Mouse (Mus musculus): Measurements from ENCODE around the gene Gm20388. TPM values are rescaled to one million over a fixed set of nuclear protein-coding genes. Genes with fewer than 3 reads are reported as not detected.
"Not testable (repeated sequence)": the region's sequence is repeated elsewhere in the genome, so short reads cannot be mapped to it uniquely, and the experiment has no call there.

Gene Gm20388
- polyA plus RNA-seq, 1 experiment from 2014 or later = 47.1 TPM

DNA sequence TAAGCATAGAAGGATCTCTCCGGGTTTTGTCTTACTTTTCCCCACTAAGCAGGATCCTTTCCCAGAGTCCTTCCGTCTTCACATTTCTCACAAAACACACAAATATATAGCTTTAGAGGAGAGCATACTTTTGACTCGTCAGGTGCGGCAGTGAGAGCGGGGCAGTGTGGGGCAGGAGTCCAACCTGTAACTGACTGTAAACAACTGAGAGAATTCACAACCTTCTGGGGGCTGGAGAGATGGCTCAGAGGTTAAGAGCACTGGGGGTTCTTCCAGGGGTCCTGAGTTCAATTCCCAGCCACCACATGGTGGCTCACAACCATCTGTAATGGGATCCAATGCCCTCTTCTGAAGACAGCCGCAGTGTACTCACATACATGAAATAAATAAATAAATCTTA lies 3888.8 kb downstream of the Gm20388 start:
- Histone ChIP-seq H3K36me3 (ENCODE audit: inconsistent target) (no peaks in the 10 kb centered on the region), H3K4me3 (ENCODE audit: inconsistent target) (no peak overlapping the region), H3K79me2 (ENCODE audit: inconsistent target) (no peaks in the 10 kb centered on the region), H3K27ac (no peak overlapping the region)
- 93% methylated on average over 6 of the region's 6 CpGs for WGBS (ENCODE audit: missing documents)

DNA sequence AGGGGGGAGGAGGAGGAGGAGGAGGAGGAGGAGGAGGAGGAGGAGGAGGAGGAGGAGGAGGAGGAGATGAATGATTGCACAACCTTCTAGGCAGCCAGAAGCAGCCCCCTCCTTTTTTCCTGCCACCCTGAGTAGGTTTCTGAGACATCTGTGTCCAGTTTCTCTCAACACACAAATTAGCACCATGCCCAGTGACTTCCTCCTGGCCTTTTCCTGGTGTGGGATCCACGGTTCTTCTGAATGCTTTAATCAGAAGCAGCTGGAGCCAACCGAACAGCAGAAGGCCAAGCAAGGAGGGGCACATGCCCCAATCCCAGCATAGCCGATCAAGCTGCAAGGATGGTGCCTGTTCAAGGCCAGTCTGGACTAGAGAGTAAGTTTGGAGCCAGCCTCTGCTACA lies 3889.2 kb downstream of the Gm20388 start:
- WGBS (ENCODE audit: missing documents) = 57% methylated on average over 3 of the region's 3 CpGs
- Histone ChIP-seq H3K36me3 (ENCODE audit: inconsistent target) (no peaks in the 10 kb centered on the region), H3K79me2 (ENCODE audit: inconsistent target) (no peaks in the 10 kb centered on the region), H3K27ac (no peak overlapping the region), H3K4me3 (ENCODE audit: inconsistent target) (no peak overlapping the region)

DNA sequence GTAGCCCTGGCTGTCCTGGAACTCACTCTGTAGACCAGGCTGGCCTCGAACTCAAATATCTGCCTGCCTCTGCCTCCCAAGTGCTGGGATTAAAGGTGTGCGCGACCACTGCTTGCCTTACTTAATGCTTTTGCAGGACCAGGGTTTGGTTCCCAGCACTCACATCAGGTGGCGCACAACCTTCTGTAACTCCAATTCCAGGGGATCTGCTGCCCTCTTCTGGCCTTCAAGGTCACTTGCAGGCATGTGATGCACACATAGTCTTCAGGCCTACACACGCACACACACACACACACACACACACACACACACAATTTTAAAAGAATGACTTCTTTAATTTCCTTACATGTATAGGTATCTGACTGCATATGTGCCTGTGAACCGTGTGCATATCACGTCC lies 3890.2 kb downstream of the Gm20388 start:
- WGBS (ENCODE audit: missing documents) = 97% methylated on average over 7 of the region's 7 CpGs

DNA sequence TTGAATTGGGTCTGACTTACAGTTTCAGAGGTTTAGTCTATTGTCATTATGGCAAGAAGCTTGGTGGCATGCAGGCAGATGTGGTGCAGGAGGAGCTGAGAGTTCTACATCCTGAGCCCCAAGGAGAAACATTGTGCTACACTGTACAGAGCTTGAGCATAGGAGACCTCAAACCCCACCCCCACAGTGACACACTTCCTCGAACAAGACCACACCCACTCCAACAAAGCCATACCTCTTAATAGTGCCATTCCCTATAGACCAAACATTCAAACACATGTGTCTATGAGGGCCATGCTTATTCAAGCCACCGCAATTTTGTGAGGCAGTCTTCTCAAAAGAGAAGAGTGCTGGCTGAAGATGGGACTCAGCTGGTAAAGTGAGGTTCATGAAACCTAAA lies 3890.9 kb downstream of the Gm20388 start:
- H3K36me3 ChIP-seq (ENCODE audit: inconsistent target) = no peaks in the 10 kb centered on the region
- 100% methylated on average over 2 of the region's 2 CpGs for WGBS (ENCODE audit: missing documents)
- H3K79me2 ChIP-seq (ENCODE audit: inconsistent target) = no peaks in the 10 kb centered on the region
- H3K4me3 ChIP-seq (ENCODE audit: inconsistent target) = no peak overlapping the region
- no peak overlapping the region for H3K27ac ChIP-seq

More for the DNA sequence above, 3890.2 kb downstream of the Gm20388 start:
- no peak overlapping the region for H3K4me3 ChIP-seq (ENCODE audit: inconsistent target)
- no peaks in the 10 kb centered on the region for H3K36me3 ChIP-seq (ENCODE audit: inconsistent target)
- no peaks in the 10 kb centered on the region for H3K79me2 ChIP-seq (ENCODE audit: inconsistent target)
- no peak overlapping the region for H3K27ac ChIP-seq

DNA sequence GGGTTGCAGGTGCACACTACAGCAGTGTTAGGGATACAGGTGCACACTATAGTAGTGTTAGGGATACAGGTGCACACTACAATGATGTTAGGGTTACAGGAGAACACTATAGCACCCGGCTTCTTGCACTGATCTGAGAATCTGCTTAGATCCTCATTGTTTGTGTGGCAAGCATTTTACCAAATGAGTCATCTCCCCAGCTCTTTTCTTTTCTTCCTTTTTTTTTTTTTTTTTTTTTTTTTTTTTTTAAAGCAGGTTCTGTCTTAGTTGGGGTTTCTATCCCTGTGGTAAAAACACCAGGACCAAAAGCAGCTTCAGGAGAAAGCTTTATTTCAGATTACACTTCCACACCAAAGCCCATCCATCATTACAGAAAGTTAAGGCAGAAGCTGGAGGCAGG lies 3893.0 kb downstream of the Gm20388 start:
- Histone ChIP-seq H3K79me2 (ENCODE audit: inconsistent target) (no peaks in the 10 kb centered on the region), H3K36me3 (ENCODE audit: inconsistent target) (no peaks in the 10 kb centered on the region), H3K4me3 (ENCODE audit: inconsistent target) (no peak overlapping the region), H3K27ac (no peak overlapping the region)
- 33% methylated on average over 1 of the region's 1 CpGs for WGBS (ENCODE audit: missing documents)

DNA sequence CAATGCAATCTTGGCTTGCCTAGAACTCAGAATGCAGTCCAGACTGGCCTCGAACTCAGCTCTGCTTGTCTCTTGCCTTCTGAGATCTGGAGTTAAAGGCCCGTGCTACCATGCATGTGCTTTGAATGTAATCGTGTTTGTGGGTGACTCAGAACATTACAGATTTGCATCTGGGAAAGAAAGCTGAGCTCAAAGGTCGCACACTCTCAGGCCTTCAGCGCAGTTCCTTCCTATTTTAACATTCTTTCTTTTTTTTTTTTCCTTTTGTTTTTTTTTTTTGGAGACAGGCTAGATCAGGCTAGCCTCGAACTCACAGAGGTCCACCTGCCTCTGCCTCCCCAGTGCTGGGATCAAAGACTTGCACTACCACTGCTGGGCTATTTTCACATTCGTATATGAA lies 3893.9 kb downstream of the Gm20388 start:
- 76% methylated on average over 6 of the region's 7 CpGs for WGBS (ENCODE audit: missing documents)
- Histone ChIP-seq H3K36me3 (ENCODE audit: inconsistent target) (no peaks in the 10 kb centered on the region), H3K4me3 (ENCODE audit: inconsistent target) (no peak overlapping the region), H3K79me2 (ENCODE audit: inconsistent target) (no peaks in the 10 kb centered on the region), H3K27ac (no peak overlapping the region)

DNA sequence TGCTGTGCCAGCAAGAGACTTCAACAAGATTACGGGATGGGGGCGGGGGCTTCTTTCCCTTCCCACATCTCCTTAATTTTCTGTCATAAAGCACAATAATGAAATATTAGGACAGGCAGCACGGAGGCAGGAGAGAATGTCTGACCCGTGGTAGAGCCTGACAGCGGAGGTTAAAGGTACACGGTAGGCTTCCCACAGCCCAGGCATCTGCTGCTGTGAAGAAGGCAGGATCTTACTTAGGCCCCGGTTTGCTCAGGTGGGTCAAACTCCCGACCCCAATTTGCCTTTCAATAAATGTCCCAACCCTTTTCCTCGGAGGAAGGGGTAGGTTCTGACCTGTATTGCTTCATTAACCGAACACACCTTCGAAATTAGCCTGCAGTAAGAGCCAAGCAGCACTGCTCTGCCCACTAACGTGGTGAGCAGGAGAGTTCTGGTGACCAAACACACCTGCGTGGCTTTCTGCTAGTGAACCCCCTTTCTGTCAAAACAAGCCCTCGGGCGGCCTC lies 3894.6 kb downstream of the Gm20388 start:
- no peaks in the 10 kb centered on the region for H3K36me3 ChIP-seq (ENCODE audit: inconsistent target)
- no peak overlapping the region for H3K27ac ChIP-seq
- WGBS (ENCODE audit: missing documents) = 49% methylated on average over 15 of the region's 15 CpGs
- no peaks in the 10 kb centered on the region for H3K79me2 ChIP-seq (ENCODE audit: inconsistent target)
- H3K4me3 ChIP-seq (ENCODE audit: inconsistent target) = no peak overlapping the region; the same call in 1 of the 2 replicates

DNA sequence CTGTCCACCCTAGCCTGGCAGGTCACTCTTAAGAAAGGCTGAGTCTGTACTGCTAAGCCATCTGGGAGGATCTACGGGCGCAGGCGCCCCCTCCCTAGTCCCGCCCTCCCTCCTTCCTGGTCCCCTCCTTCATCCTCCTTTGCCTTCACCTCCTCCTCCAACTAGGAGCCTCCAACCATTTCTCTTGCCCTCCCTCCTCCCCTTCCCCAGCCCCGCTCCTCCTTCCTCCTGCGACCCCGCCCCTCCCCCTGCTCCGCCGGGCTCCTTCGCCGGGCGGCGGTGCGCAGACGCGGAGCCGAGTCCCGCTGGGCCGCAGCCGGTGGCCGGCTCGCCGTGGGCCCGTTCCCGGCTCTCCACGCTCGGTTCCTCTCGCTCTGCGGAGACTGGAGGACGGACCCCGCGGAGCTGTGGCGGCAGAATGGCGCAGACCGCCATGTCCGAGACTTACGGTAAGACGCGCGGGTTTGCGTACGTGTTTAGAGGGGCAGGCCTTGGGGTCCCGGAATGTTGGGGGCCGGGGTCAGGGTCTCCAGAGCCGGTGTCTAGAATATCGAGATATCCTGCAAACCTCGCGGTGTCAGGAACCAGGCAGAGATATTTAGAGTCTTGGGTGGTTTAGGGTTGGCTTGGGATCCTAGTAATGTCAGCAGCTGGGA lies 3895.2 kb downstream of the Gm20388 start, which contains the start of gene Rab4a:
TSS of gene Rab4a (plus strand) at position 268 of the 656 bp plus-strand sequence.
- H3K27ac ChIP-seq = no peak within 1 kb of the TSS
- 1% methylated on average over 43 of the region's 48 CpGs for WGBS (ENCODE audit: missing documents)

DNA sequence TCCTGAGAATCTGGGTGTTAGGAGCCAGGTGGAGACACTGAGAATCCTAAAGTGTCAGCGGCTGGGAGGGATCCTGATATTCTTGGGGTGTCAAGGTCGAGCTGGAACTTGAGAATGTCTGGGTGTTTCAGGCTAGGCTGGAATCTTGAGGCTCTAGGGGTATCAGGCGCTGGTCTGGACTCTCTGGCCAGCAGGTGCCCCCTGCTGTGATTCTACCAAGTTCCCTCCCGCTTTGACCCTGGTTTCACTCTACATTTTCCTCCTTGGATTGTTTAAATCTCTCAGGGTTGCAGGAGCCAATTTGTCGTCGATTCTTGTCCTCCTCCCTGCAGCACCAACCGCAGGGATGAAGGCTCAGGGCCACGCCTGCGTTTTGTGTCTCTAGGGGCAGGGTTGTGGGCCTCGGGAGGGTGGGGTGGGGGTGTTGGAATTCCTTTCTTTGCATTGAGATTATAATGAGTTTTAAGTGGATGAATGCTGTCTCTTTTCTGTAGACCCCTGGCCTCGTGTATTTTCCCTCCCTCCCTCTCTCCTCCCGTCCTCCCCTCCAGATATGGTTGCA lies 3895.8 kb downstream of the Gm20388 start:
- Histone ChIP-seq H3K4me3 (ENCODE audit: inconsistent target) (peak overlapping the region; percentile 49), H3K36me3 (ENCODE audit: inconsistent target) (no peaks in the 10 kb centered on the region), H3K27ac (no peak overlapping the region), H3K79me2 (ENCODE audit: inconsistent target) (no peaks in the 10 kb centered on the region)
- WGBS (ENCODE audit: missing documents) = 16% methylated on average over 11 of the region's 12 CpGs

More for the DNA sequence above, 3895.2 kb downstream of the Gm20388 start, which contains the start of gene Rab4a:
- Histone ChIP-seq H3K4me3 (ENCODE audit: inconsistent target) (peak within 1 kb of the TSS; percentile 49), H3K79me2 (ENCODE audit: inconsistent target) (no peaks in the 10 kb centered on the region), H3K36me3 (ENCODE audit: inconsistent target) (no peaks in the 10 kb centered on the region)

DNA sequence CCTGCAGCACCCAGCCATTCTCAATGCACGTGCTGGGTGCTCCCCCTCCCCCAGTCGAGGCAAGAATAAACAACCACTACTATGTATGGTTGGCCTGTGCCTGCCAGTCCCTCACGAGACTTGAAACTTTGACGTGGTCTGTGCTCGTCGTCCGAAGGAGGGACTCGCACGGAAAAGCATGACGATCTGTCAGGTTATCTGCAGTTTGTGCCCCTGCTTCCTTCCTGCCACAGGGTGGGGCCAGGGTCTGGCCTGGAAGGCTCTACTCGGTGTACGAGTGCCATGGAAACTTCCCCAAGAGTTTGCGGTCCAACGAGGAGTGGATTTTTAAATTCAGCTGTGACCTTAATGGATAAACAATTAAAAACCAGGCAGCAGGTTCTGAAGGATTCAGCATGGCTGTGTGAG lies 3896.4 kb downstream of the Gm20388 start:
- Histone ChIP-seq H3K36me3 (ENCODE audit: inconsistent target) (no peaks in the 10 kb centered on the region), H3K4me3 (ENCODE audit: inconsistent target) (no peak overlapping the region), H3K27ac (no peak overlapping the region), H3K79me2 (ENCODE audit: inconsistent target) (no peaks in the 10 kb centered on the region)
- WGBS (ENCODE audit: missing documents) = 13% methylated on average over 14 of the region's 14 CpGs

DNA sequence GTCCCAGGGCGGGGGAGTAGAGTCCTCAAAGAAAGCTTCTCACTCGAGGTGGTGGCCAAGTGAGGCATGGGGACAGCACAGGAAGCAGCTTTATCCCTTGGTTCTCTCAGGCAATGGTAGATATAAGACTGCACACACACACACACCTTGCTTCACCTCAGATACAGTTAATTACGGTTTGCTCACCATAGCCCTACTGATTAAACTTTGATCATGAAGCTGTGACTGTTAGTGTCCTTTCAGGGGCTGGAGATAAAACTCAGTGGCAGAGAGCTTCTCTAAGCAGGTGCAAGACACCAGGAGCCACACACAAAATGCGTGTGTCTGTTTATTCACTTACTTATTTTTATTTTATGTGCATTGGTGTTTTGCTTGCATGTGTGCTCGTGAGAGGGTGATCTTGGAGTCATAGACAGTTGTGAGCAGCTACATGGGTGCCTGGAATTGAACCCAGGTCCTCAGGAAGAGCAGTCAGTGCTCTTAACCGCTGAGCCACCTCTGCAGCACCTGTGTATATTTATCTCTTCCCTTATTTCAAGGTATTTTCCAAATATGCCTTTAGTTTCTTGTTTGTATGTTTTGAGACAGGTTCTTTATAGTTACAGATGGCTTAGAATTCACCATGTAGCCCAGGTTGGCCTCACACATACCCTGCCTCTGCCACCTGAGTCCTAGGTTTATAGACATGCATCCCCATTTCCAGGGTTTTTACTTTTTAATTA lies 3897.4 kb downstream of the Gm20388 start:
- Histone ChIP-seq H3K36me3 (ENCODE audit: inconsistent target) (no peaks in the 10 kb centered on the region), H3K27ac (no peak overlapping the region), H3K79me2 (ENCODE audit: inconsistent target) (no peaks in the 10 kb centered on the region), H3K4me3 (ENCODE audit: inconsistent target) (no peak overlapping the region)
- 71% methylated on average over 6 of the region's 6 CpGs for WGBS (ENCODE audit: missing documents)

DNA sequence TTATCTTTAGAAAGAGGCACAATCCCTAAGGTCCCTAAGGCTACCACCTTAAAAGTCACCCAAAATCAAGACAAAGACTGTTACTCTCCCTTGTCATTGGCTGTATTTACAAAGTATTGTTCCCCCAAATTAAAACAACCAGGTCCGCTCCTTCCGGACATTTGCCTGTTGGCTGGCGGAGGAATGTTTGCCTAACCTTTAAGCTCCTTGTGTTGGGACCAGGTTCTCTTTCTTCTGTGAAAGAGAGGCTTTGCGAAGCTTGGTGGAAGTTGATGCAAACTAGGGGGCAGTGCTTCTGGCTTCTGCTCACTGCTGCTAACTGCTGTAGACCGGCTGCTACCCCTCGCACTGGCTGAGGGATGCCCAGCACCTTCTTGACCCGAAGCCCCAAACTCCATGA lies 3898.0 kb downstream of the Gm20388 start:
- Histone ChIP-seq H3K36me3 (ENCODE audit: inconsistent target) (no peaks in the 10 kb centered on the region), H3K79me2 (ENCODE audit: inconsistent target) (no peaks in the 10 kb centered on the region), H3K27ac (no peak overlapping the region), H3K4me3 (ENCODE audit: inconsistent target) (no peak overlapping the region)
- 97% methylated on average over 5 of the region's 7 CpGs for WGBS (ENCODE audit: missing documents)

DNA sequence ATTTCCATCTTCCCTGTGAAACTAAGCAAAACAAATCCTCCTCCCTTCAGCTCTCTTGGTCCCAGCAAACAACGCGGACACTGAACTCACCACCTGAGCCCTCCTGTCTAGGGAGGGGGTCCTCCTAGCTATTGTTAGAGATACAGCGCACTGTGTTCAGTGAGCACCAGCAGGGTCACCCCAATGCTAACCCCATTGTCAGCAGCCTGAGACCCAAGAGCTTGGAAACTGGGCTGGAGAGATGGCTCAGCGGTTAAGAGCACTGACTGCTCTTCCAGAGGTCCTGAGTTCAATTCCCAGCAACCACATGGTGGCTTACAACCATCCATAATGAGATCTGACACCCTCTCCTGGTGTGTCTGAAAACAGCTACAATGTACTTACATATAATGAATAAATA lies 3898.7 kb downstream of the Gm20388 start:
- not testable (repeated sequence) for H3K79me2 ChIP-seq (ENCODE audit: inconsistent target); H3K27ac ChIP-seq; H3K4me3 ChIP-seq (ENCODE audit: inconsistent target); H3K36me3 ChIP-seq (ENCODE audit: inconsistent target)
- WGBS (ENCODE audit: missing documents) = 98% methylated on average over 4 of the region's 4 CpGs

DNA sequence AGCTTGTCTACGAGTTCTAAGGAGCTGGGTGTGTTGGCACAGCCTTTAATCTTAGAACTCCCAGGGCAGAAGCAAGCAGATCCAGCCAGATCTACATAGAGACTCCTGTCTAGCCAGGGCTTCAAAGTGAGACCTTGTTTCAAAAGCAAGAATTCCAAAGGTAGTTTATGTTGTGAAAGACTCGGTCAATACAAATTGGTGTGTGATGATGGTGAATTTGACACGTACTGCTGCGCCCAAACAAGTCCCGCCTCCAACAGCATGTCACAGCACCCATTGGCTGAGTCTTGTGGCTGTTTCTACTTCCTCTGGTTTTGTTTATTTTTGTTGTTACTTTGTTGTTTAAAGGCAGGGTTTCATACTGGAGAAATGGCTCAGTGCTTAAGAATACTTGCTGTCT lies 3901.6 kb downstream of the Gm20388 start:
- no peak overlapping the region for H3K4me3 ChIP-seq (ENCODE audit: inconsistent target)
- WGBS (ENCODE audit: missing documents) = 86% methylated on average over 5 of the region's 5 CpGs
- H3K36me3 ChIP-seq (ENCODE audit: inconsistent target) = no peaks in the 10 kb centered on the region
- no peaks in the 10 kb centered on the region for H3K79me2 ChIP-seq (ENCODE audit: inconsistent target)
- no peak overlapping the region for H3K27ac ChIP-seq

All from macrophage (primary cell).